Mouse (Mus musculus): ENCODE data around the gene Cd52.

GRCm38 (mm10) chr4:134116501-134116900, 21.6 kb upstream of the Cd52 start:
- TF ChIP-seq CTCF (conservative IDR thresholded peaks at IDR 0.05; ENCODE audit: low read length) (no peak), POU5F1 (IDR thresholded peaks at IDR 0.05; ENCODE audit: borderline replicate concordance, low read length) (no peak)

Measured in E14TG2a.4 (cell line).